In the genomic region with DNA sequence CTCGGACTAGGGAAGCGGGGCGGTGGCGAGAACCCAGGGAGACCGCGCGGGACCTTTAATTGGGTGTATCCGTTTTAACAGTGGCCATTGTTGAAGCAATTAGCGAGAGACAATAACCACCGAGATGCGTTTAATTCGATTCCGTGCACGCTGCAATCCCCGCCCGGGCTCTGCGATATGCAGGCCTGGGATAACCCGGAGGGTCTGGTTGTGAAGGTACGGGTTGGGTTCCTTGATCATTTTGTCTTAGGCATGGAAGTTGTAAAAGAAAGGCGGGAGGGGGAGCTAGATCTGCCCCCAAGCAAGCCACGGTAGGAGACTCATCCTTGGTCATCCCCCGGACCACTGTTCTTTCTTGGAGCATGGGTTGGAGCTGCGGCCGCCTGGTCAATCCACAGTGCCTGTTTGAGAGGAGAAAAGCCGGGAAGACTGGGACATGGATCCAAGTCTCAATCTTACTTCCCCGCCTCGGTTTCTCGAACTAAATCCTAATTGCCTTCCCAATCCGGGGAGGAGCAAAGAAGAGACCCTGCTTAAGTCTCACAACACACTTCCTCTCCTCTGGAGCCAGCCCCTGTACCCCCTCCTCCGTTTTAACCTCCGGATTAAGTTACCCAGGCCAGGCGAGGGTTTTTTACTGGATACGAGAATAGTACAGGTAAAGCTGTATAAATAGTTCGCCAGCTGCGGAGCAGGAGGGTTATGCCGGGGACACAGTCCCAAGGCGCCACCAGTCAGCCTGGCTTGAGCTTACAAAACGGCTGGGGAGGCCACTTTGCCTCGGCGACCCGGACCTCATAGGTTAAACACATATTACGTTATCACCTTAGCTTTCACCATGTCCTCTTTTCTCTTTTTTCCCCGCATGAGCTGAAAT, we compare ENCODE assay signal across 9 mouse cellular contexts. TPM values are rescaled to one million over a fixed set of nuclear protein-coding genes. Genes with fewer than 3 reads are reported as not detected.
DNase-seq lines count a peak whose midpoint lies in the region; ATAC-seq and TF ChIP-seq lines count a peak whose summit lies in the region.
"Had no signal": no experiment of that assay in that cellular context is flagged by ENCODE, and none has a peak within 500 bp of the region (broad histone marks: within the 10 kb centered on the region; RNA-seq: fewer than 3 reads in every experiment).

No protein-coding gene starts in this region.

- no peak for TF ChIP-seq EP300 in liver, postnatal 0 days (IDR thresholded peaks at IDR 0.05; ENCODE audit: low read depth)

- TF ChIP-seq CTCF in liver, postnatal 0 days (IDR thresholded peaks at IDR 0.05; ENCODE audit: low read depth): no peak

- H3K27ac ChIP-seq in kidney, embryonic 14.5 days (ENCODE audit: low read depth, low read length): peak overlapping the region; percentile 88
- H3K27ac ChIP-seq in liver, postnatal 0 days (ENCODE audit: low read depth): no peak overlapping the region

- H3K4me3 ChIP-seq in kidney, embryonic 14.5 days (ENCODE audit: low read length): peak overlapping the region; percentile 42
- peak overlapping the region; percentile 41 for H3K4me3 ChIP-seq in liver, postnatal 0 days (ENCODE audit: low read depth, low read length)

- no peak for DNase-seq in kidney, adult 18-20 months
- DNase-seq in embryo, embryonic 10 days (ENCODE audit: low spot score): peak; percentile 40
- peak; percentile 14 for DNase-seq in heart, postnatal 4 days
- DNase-seq in liver, postnatal 0 days: no peak
- no peak for DNase-seq in spleen, postnatal 36 days (ENCODE audit: low spot score in 2 of 2)
- DNase-seq in ovary, postnatal 14 days (ENCODE audit: low spot score): no peak

- H3K4me1 ChIP-seq in kidney, embryonic 14.5 days (ENCODE audit: control insufficient read depth, insufficient read depth, low read length): peaks cover 7% of the 10 kb centered on the region; the same call in 1 of the 2 replicates
- peaks cover 31% of the 10 kb centered on the region for H3K4me1 ChIP-seq in liver, postnatal 0 days (ENCODE audit: insufficient read depth)

- WGBS in kidney, embryonic 14.5 days: under 1% methylated on average over 43 of the region's 43 CpGs
- 1% methylated on average over 43 of the region's 43 CpGs for WGBS in liver, postnatal 0 days (ENCODE audit: insufficient replicate concordance)

- H3K4me2 ChIP-seq in kidney, embryonic 14.5 days (replicated peaks; ENCODE audit: low read depth, low read length): peak overlapping the region; percentile 91
- peak overlapping the region; percentile 64 for H3K4me2 ChIP-seq in liver, postnatal 0 days (ENCODE audit: low read depth, low read length)

- ATAC-seq in kidney, embryonic 14.5 days (ENCODE audit: low FRiP score, low TSS enrichment): no peak
- ATAC-seq in liver, postnatal 0 days: no peak
- ATAC-seq in granulocyte monocyte progenitor cell, adult 5-6 weeks (replicated peaks; ENCODE audit: poor library complexity, severe bottlenecking): no peak

- no peaks in the 10 kb centered on the region for H3K9me3 ChIP-seq in kidney, embryonic 14.5 days (ENCODE audit: control insufficient read depth, low read length)
- H3K9me3 ChIP-seq in liver, postnatal 0 days (ENCODE audit: low read length): no peaks in the 10 kb centered on the region

- no peaks in the 10 kb centered on the region for H3K36me3 ChIP-seq in kidney, embryonic 14.5 days (ENCODE audit: control insufficient read depth, insufficient read depth, low read length)
- H3K36me3 ChIP-seq in liver, postnatal 0 days (replicated peaks; ENCODE audit: insufficient read depth, low read length): no peaks in the 10 kb centered on the region

- H3K27me3 ChIP-seq in kidney, embryonic 14.5 days (ENCODE audit: control insufficient read depth, insufficient read depth, low read length): peaks cover 73% of the 10 kb centered on the region
- peaks cover 96% of the 10 kb centered on the region for H3K27me3 ChIP-seq in liver, postnatal 0 days (ENCODE audit: insufficient read depth, low read length)

- H3K9ac ChIP-seq in kidney, embryonic 14.5 days (ENCODE audit: low read depth, low read length): peak overlapping the region; percentile 67
- no peak overlapping the region for H3K9ac ChIP-seq in liver, postnatal 0 days (replicated peaks)

RNA-seq across cellular contexts. Expression of gene 4930412O13Rik, which starts 2.1 kb away (rescaled TPM):
- polyA plus RNA-seq in kidney, embryonic 14.5 days (2014; fragmentation: Nextera tagmentation; extraction: Ambion mirVana): 3.7 and 4.4 TPM in 2 replicates
- not detected for total RNA-seq in heart, postnatal 4 days (2021)
- polyA plus RNA-seq in liver, postnatal 0 days (2015; fragmentation: Nextera tagmentation; extraction: Ambion mirVana): not detected in 2 replicates
- total RNA-seq in granulocyte monocyte progenitor cell, adult 5-6 weeks (2014; fragmentation: Nextera tagmentation): not detected in 2 replicates
- not detected in 2 replicates for total RNA-seq in granulocyte monocyte progenitor cell, adult 5-6 weeks (2017)
- polyA plus RNA-seq: large intestine, adult 2 months had no signal

RNA-seq across cellular contexts. Expression of gene 9230102O04Rik, which starts 6.2 kb away (rescaled TPM):
- 5.0 and 6.4 TPM in 2 replicates for polyA plus RNA-seq in kidney, embryonic 14.5 days (2014; fragmentation: Nextera tagmentation; extraction: Ambion mirVana)
- total RNA-seq in heart, postnatal 4 days (2021): not detected
- polyA plus RNA-seq in liver, postnatal 0 days (2015; fragmentation: Nextera tagmentation; extraction: Ambion mirVana): not detected in 2 replicates
- total RNA-seq in granulocyte monocyte progenitor cell, adult 5-6 weeks (2014; fragmentation: Nextera tagmentation): not detected in 2 replicates
- not detected in 2 replicates for total RNA-seq in granulocyte monocyte progenitor cell, adult 5-6 weeks (2017)
- polyA plus RNA-seq: large intestine, adult 2 months had no signal

RNA-seq across cellular contexts. Expression of gene Gata3, which starts 6.7 kb away (rescaled TPM):
- polyA plus RNA-seq in kidney, embryonic 14.5 days (2014; fragmentation: Nextera tagmentation; extraction: Ambion mirVana): 59.7 and 87.4 TPM in 2 replicates
- 1 to 10 TPM; 1.0 to 1.1 TPM for total RNA-seq in heart, postnatal 4 days (2021)
- 1.1 and 1.3 TPM in 2 replicates for polyA plus RNA-seq in liver, postnatal 0 days (2015; fragmentation: Nextera tagmentation; extraction: Ambion mirVana)
- 17.0 TPM in 1 of 2 replicates, not detected in the other for total RNA-seq in granulocyte monocyte progenitor cell, adult 5-6 weeks (2014; fragmentation: Nextera tagmentation)
- not detected in 2 replicates for total RNA-seq in granulocyte monocyte progenitor cell, adult 5-6 weeks (2017)

Comparison
In these comparisons a context has a peak if more than half of its experiments do, and no peak if none do; other contexts are left out.
1. DNase-seq: peak in embryo, embryonic 10 days (single experiment) and heart, postnatal 4 days (single experiment); none in kidney, adult 18-20 months (single experiment), liver, postnatal 0 days (single experiment), spleen, postnatal 36 days (0 of 2) and ovary, postnatal 14 days (single experiment).